Mouse (Mus musculus): Measurements from ENCODE around the gene Gipc2.

Gipc2 gene

DNA sequence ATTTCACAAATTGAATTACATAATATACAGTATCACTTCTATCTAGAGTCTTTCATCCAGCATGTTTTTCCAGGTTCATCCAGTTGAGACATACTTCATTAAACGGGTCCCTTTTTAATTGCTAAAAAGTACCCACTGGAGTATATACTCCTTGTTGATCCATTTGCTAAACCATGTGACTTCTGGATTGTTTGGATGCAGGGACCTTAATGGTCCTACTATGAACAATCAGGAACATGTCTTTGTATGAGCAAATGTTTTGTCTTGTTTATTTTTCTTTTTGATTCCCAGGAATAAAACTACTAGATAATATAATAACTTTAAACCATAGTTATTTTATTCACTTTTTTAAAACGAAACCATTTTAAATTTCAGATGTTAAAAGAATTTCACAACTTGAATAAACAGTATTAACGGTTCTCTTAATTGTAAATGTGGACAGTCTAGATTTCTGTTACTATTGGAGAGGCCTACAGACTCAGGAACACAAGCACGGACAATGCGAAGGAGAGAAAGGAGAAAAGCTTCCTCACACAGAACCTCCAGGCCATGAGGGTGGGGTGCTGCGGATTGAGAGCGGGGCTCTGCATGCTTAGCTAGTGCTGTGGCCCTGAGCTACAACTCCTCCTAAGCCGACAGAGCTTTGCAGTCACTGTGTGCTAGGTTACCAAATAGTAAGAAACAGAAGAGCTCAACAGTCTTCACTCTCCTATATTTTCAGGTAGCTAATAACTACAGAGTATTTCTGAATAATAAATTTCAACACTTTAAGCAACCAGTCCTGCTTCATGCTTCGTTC is 24.8 kb upstream of the Gipc2 start:
- DNase-seq (ENCODE audit: low read depth, low spot score): no peak

GRCm38 (mm10) chr3:152189306-152189705 is 23.3 kb upstream of the Gipc2 start:
- no peak for DNase-seq (ENCODE audit: low read depth, low spot score)

GRCm38 (mm10) chr3:152186106-152186505 is 20.1 kb upstream of the Gipc2 start:
- DNase-seq (ENCODE audit: low read depth, low spot score): no peak

DNA sequence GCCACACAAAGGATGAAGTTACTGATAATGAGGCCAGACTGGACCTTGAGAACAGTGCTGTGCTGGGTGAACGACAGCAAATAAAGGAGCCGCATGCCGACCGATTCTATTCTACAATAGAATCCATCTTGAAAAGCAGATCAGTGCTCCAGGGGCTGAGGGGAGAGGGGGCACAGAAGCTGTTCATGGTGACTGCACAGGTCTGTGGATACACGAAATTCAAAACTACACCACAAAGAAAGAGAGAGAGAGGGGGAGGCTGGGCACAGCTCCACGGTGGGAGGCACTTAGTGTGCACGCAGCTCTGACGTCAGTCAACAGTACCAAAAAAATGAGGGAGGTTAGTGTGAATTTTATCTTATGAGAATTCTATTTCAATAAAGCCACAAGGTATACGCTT is 17.5 kb upstream of the Gipc2 start:
- no peak for DNase-seq (ENCODE audit: low read depth, low spot score)

GRCm38 (mm10) chr3:152180624-152181023 is 14.6 kb upstream of the Gipc2 start:
- DNase-seq (ENCODE audit: low read depth, low spot score): no peak

- no peak for DNase-seq (ENCODE audit: low read depth, low spot score)
Observed at GRCm38 (mm10) chr3:152179285-152179684, 13.3 kb upstream of the Gipc2 start.

GRCm38 (mm10) chr3:152178816-152179215 is 12.8 kb upstream of the Gipc2 start:
- DNase-seq (ENCODE audit: low read depth, low spot score): no peak

GRCm38 (mm10) chr3:152172322-152172935 is 6.4 kb upstream of the Gipc2 start:
- no peak for DNase-seq (ENCODE audit: low read depth, low spot score)

DNA sequence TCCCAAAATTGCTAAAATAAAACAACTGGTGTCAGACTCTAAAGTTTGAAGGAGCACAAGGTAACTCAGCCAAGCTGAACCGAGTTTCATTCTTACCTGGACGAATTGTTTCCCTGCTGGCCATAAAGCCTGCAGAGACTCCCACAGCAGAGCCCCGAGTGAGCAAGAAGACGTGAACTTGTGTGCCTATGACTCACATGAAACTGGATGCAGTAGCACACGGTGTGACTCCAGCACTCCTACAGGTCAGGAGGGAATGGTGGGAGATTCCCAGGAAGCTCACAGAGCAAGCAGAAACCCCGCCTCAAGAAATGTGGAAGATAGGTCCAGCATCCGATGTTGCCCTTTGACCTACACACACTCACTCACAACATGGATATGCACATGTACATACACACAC is 5.8 kb upstream of the Gipc2 start:
- DNase-seq (ENCODE audit: low read depth, low spot score): no peak

GRCm38 (mm10) chr3:152171236-152171635 is 5.2 kb upstream of the Gipc2 start:
- DNase-seq (ENCODE audit: low read depth, low spot score): no peak

DNA sequence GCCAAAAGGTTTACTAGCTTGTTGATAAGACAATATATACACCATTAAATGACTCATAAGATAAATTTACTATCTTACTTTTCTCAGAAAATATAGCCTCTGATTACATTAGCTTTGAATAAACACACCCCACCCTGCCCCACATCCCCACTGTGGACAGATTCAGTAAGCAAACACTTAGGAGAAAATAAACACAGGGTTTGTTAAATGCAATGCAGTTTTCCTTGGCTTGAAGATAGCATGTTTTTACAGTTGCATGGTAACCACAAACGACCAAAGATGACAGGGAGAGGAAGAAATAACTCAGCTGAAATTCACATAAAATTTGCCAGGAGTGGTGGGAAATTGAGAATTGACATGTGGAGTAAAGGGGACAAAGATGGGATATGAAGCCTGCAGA is 4.4 kb upstream of the Gipc2 start:
- no peak for DNase-seq (ENCODE audit: low read depth, low spot score)

GRCm38 (mm10) chr3:152168007-152168406 is 2.0 kb upstream of the Gipc2 start:
- DNase-seq (ENCODE audit: low read depth, low spot score): no peak

DNA sequence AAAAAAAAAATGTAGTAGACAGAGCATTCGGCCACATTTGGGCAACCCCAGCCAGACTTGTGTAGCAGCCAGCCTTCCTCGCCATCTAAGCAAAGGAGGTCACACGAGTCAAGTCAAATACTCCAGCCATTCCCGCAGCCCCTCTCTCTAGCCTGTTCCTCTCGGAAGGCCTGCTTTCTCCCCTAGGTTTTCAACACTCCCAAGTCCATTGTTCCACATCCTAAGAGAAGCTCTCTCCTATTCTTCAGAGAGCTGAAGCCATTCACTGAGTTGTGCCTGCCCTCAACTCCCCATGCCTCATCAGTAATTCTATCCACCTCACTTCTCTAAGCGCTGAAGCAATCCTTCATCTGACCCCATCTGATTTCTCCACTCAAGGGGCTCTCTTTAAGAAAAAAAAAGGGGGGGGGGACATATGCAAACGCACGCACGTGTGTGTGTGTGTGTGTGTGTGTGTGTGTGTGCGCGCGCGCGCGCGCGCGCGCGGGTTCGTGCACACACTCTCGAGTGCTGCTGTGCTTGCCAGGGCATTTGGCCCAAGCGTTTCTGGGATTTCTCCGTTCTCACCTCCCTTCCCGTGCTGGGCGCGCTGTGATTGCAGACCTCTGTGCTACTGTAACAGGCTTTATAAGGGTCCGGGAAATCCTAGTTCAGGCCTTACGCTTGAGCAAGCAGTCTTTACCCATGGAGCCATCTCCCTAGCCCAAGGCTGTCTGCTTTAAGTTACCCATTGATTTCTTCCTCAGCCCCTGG is 845 bp upstream of the Gipc2 start:
- no peak for DNase-seq (ENCODE audit: low read depth, low spot score)

- DNase-seq (ENCODE audit: low read depth, low spot score): no peak
Observed at GRCm38 (mm10) chr3:152165351-152166098, 505 bp downstream of the Gipc2 start.

GRCm38 (mm10) chr3:152165014-152165350 is 1.0 kb downstream of the Gipc2 start:
- DNase-seq (ENCODE audit: low read depth, low spot score): no peak

- no peak for DNase-seq (ENCODE audit: low read depth, low spot score)
Observed at GRCm38 (mm10) chr3:152163320-152163719, 2.7 kb downstream of the Gipc2 start.

- DNase-seq (ENCODE audit: low read depth, low spot score): no peak
Observed at GRCm38 (mm10) chr3:152160607-152161006, 5.4 kb downstream of the Gipc2 start.

- DNase-seq (ENCODE audit: low read depth, low spot score): no peak
Observed at GRCm38 (mm10) chr3:152159321-152159720, 6.7 kb downstream of the Gipc2 start.

DNA sequence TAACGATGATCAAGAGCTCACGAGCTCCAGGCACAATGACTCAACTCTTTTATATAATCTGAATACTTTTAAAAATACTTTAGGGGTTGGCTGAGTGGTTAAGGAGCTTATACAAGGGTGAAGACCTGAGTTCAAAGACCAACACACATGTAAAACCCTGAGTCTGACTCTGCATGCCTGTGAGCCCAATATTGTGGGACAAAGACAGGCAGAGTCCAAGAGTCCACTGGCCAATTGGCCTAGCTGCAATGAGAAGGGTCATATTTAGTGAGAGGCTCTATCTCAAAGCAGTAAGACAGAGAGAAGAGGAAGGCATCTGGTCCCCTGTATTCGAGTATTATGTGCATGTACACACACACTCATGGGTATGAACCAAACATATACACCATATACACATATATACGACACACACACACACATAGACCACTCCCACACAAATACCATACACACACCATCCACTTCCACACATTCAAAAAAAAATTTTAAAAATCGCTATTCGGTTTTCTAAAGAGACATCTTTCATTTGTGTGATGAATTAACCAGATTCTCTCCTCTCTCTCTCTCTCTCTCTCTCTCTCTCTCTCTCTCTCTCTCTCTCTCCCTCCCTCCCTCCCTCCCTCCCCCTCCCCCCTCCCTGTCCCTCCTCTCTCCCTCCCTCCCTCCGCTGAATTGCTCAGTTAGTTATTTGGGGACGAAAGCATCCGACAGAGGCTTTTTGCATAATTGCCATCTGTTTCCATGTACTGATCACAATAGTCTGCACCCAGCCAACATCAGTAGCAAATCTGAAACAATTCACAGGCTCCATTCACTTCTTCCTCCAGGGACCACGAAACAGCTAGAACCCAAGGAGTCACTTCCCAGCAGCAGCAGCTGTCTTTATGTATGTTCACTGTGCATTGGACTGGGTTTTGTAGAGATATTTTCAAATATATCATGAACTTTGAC is 7.4 kb downstream of the Gipc2 start:
- DNase-seq (ENCODE audit: low read depth, low spot score): no peak

- no peak for DNase-seq (ENCODE audit: low read depth, low spot score)
Observed at GRCm38 (mm10) chr3:152156816-152157496, 9.1 kb downstream of the Gipc2 start.

All from embryo, embryonic 11.5 days (tissue).